Mouse (Mus musculus) stomach, postnatal 0 days (tissue): ENCODE data around the gene Trank1.

Source experiments
- CTCF ChIP-seq: IDR thresholded peaks from 2 replicates; pipeline ENCODE4 v1.5.1; 2016; ENCODE audit warnings: antibody characterized with exemption, low read depth, mild to moderate bottlenecking, moderate library complexity
- EP300 ChIP-seq: optimal IDR thresholded peaks from 2 replicates; pipeline ENCODE3; 2016; ENCODE audit warnings: antibody characterized with exemption

DNA sequence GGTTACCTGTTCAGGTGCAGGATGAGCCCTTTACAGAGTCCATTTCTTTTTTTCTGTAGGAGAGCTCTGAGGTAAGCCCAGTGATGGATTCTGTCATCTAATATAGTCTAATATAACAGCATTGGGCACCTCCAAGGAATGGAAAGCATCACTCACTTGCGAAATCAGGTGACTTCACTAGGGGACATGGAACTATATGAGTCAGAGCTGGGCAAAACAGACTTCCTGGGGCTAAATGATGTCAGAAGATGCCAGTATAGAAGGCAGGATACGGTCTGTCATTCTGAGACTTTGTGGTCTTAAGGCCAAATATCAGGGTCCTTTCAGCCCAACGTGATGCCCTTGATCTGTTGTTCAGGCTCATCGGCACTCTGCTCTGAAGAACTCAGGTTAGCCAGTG lies 91.6 kb downstream of the Trank1 start:
- TF ChIP-seq CTCF = no peak
- TF ChIP-seq EP300 = no peak
